Mouse (Mus musculus) bone marrow, adult 2 months (tissue): ENCODE data around the gene Olfr353. TPM values are rescaled to one million over a fixed set of nuclear protein-coding genes. Genes with fewer than 3 reads are reported as not detected.

ENCODE experiments used
- H3K27ac ChIP-seq: fragments of 200-500 bp; 2 replicates; pipeline ENCODE4 v1.5.1; 2012; ENCODE audit warnings: low read depth, mild to moderate bottlenecking, control low read depth, inconsistent platforms, low read length; ENCODE audit not compliant: control insufficient read depth, poor library complexity, insufficient read depth
- H3K4me1 ChIP-seq: fragments of 200-500 bp; 2 replicates; pipeline ENCODE4 v1.6.1; 2011; ENCODE audit warnings: low read length; ENCODE audit not compliant: control insufficient read depth, insufficient read depth
- H3K4me3 ChIP-seq: fragments of 200-500 bp; replicated peaks from 2 replicates; pipeline ENCODE3; 2011; ENCODE audit warnings: mild to moderate bottlenecking, low read depth, low read length, control low read depth; ENCODE audit not compliant: control insufficient read depth
- CTCF ChIP-seq: fragments of 200-500 bp; IDR thresholded peaks from 2 replicates; pipeline ENCODE4 v1.5.1; 2011; ENCODE audit warnings: low read length, control low read depth; ENCODE audit not compliant: control insufficient read depth, insufficient read depth
- POLR2A ChIP-seq: fragments of 200-500 bp; IDR thresholded peaks from 2 replicates; pipeline ENCODE4 v1.6.1; 2011; ENCODE audit warnings: low read depth, mild to moderate bottlenecking, control low read depth, low read length, borderline replicate concordance; ENCODE audit not compliant: control insufficient read depth
- WGBS: fragments of 180-500 bp; shearing (Covaris S2); methylation state at CpG from one replicate; pipeline ENCODE4 v1.1.7; 2018; 5-methylcytosine and 5-hydroxymethylcytosine counted together
- polyA plus RNA-seq: library from polyadenylated mRNA; stranded (reverse); fragments of >200 nt; gene quantifications from 2 replicates; pipeline ENCODE4 v1.2.4, GENCODE M21; 2011; ENCODE audit warnings: low replicate concordance; ENCODE audit not compliant: missing spikeins, insufficient read depth, insufficient read length

The Olfr353 gene
- polyA plus RNA-seq: not detected in 2 replicates

- H3K4me3 ChIP-seq: no peak within 1 kb of the TSS
- no peak within 1 kb of the TSS for H3K27ac ChIP-seq
- H3K4me1 ChIP-seq: no peaks in the 10 kb centered on the region
- no peak for TF ChIP-seq CTCF
- no peak for TF ChIP-seq POLR2A
Measured at GRCm38 (mm10) chr2:36892836-36893235, at the start of gene Olfr353. Gene Olfr353 (minus strand): TSS chr2:36892936.

- Histone ChIP-seq H3K4me3 (no peak within 1 kb of the TSS), H3K4me1 (no peaks in the 10 kb centered on the region), H3K27ac (no peak within 1 kb of the TSS)
- TF ChIP-seq POLR2A (no peak), CTCF (no peak)
- WGBS: 63% methylated on average over 2 of the region's 2 CpGs
Measured at GRCm38 (mm10) chr2:36936821-36937220, 44.1 kb upstream of the Olfr353 start, which contains the start of gene Olfr356. Gene Olfr356 (plus strand): TSS chr2:36937121.

DNA sequence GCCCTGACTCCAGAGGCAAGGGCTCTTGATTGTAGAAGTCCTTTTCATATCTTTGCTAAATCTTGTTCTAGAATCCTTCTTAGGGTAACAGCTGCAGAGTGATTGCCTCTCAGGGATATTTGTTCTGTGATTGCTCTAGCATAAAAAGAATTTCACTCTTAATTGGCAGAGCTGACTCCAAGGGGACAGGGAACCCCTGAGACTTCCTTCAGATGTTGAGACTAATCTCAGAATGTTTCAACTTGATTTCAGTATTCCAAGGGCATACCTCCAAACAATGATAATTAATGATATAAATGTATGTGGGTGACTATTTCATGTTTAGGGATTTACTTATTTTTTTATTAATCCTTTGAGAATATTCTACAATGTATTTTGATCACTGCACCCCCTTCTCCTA, 36.1 kb upstream of the Olfr353 start, which contains the start of gene Olfr355:
Gene Olfr355 (minus strand): TSS at position 101 of the 400 bp plus-strand sequence.
- no peak for TF ChIP-seq CTCF
- TF ChIP-seq POLR2A: no peak
- Histone ChIP-seq H3K4me3 (no peak within 1 kb of the TSS), H3K4me1 (no peaks in the 10 kb centered on the region), H3K27ac (no peak within 1 kb of the TSS)

- TF ChIP-seq CTCF (no peak), POLR2A (no peak)
- Histone ChIP-seq H3K27ac (no peak within 1 kb of the TSS), H3K4me3 (no peak within 1 kb of the TSS), H3K4me1 (no peaks in the 10 kb centered on the region)
Measured at GRCm38 (mm10) chr2:36905380-36905779, 12.6 kb upstream of the Olfr353 start, which contains the start of gene Olfr354. Gene Olfr354 (plus strand): TSS chr2:36905680.

DNA sequence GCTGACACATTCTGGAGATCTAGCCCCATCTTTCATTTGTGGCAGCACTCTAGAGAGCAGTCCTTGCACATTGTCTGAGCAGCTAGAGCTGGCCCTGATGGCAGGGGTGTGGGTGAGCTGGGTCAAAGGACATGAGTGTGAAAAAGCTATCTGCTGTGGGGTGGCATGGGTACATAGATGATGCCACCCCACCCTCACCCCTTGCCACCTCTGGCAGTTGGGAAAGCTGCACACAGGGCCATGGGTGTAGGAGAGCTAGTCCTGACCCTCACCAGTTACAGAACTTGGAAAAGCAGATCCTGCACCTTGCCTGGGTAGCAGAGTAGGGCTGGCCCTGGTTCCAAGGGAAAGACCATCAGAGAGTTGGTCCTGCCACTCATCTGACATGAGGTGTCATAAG, 4.4 kb upstream of the Olfr353 start:
- Histone ChIP-seq H3K4me1 (no peaks in the 10 kb centered on the region), H3K27ac (no peak overlapping the region), H3K4me3 (no peak overlapping the region)
- TF ChIP-seq POLR2A (no peak), CTCF (no peak)

GRCm38 (mm10) chr2:36868160-36868559, 24.6 kb downstream of the Olfr353 start, which contains the start of gene Olfr352:
Gene Olfr352 (plus strand): TSS chr2:36868460.
- no peak within 1 kb of the TSS for H3K27ac ChIP-seq
- no peaks in the 10 kb centered on the region for H3K4me1 ChIP-seq
- no peak within 1 kb of the TSS for H3K4me3 ChIP-seq
- WGBS: 67% methylated on average over 1 of the region's 1 CpGs
- TF ChIP-seq POLR2A (no peak), CTCF (no peak)

DNA sequence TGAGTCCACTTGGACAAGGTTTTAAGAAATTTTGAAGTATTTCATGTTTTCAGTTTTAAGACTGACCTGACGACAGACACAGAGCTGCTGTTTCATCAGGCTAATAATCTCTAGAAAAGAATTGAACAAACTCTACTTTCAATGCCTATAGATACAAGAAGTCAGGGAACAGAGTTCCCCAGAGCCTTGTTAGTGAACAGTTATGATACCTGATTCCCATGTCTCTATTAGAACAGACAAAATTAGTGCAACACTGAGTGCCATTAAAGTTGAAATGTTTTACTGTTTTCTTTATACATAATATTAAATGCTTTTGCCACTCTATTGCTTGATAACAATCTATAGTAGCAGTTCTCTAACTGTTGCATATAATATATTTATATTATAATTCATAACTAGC, 30.2 kb downstream of the Olfr353 start, which contains the start of gene Olfr351:
Gene Olfr351 (minus strand): TSS at position 101 of the 400 bp plus-strand sequence.
- no peaks in the 10 kb centered on the region for H3K4me1 ChIP-seq
- no peak within 1 kb of the TSS for H3K27ac ChIP-seq
- 80% methylated on average over 1 of the region's 1 CpGs for WGBS
- no peak for TF ChIP-seq POLR2A
- H3K4me3 ChIP-seq: no peak within 1 kb of the TSS

DNA sequence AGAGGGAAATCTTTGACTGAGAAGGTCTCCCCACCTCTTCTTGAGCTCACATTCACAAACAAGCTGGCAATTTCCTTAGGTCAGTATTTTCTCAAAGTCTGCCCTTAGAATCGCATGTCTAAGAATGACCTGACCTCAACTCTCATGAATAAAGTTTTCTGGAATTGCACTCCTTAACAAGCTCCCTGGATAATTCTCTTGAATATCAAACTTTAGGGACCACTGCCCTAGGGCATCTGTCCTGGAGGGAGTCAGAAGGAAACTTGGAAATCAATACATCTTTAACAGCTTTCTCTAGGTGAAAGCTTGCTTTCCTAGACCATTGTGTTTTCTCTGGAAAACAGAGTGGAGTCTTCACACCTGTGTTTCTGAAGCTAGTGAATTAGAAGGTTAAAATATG, 46.7 kb downstream of the Olfr353 start, which contains the start of gene Olfr350:
Gene Olfr350 (plus strand): TSS at position 301 of the 400 bp plus-strand sequence.
- no peak within 1 kb of the TSS for H3K4me3 ChIP-seq
- TF ChIP-seq POLR2A (no peak), CTCF (no peak)
- WGBS: 82% methylated on average over 1 of the region's 1 CpGs
- H3K4me1 ChIP-seq: no peaks in the 10 kb centered on the region
- H3K27ac ChIP-seq: no peak within 1 kb of the TSS

Other genes with a start within 250 kb of the Olfr353 start
- gene Olfr346, start 207.1 kb downstream of the Olfr353 start, polyA plus RNA-seq: not detected in 2 replicates
- gene Olfr347, start 161.0 kb downstream of the Olfr353 start, polyA plus RNA-seq: not detected in 2 replicates
- not detected in 2 replicates for gene Olfr348, start 108.7 kb downstream of the Olfr353 start, polyA plus RNA-seq
- gene Olfr50, start 102.4 kb downstream of the Olfr353 start, polyA plus RNA-seq: 1.3 TPM in 1 of 2 replicates, not detected in the other
- not detected in 2 replicates for gene Olfr3, start 75.9 kb downstream of the Olfr353 start, polyA plus RNA-seq
- gene Olfr350, start 46.6 kb downstream of the Olfr353 start, polyA plus RNA-seq: not detected in 2 replicates
- gene Olfr351, start 30.3 kb downstream of the Olfr353 start, polyA plus RNA-seq: not detected in 2 replicates
- 0.57 and 1.2 TPM in 2 replicates for gene Olfr352, start 24.5 kb downstream of the Olfr353 start, polyA plus RNA-seq
- not detected in 2 replicates for gene Olfr354, start 12.7 kb upstream of the Olfr353 start, polyA plus RNA-seq
- gene Olfr355, start 36.0 kb upstream of the Olfr353 start, polyA plus RNA-seq: not detected in 2 replicates
- gene Olfr356, start 44.2 kb upstream of the Olfr353 start, polyA plus RNA-seq: not detected in 2 replicates
- gene Olfr357, start 100.9 kb upstream of the Olfr353 start, polyA plus RNA-seq: not detected in 2 replicates
- not detected in 2 replicates for gene Olfr358, start 116.4 kb upstream of the Olfr353 start, polyA plus RNA-seq
- not detected in 2 replicates for gene Olfr360, start 172.8 kb upstream of the Olfr353 start, polyA plus RNA-seq
- not detected in 2 replicates for gene Olfr361, start 196.4 kb upstream of the Olfr353 start, polyA plus RNA-seq
- gene Olfr362, start 225.0 kb upstream of the Olfr353 start, polyA plus RNA-seq: not detected in 2 replicates
- gene Olfr364-ps1, start 246.4 kb upstream of the Olfr353 start, polyA plus RNA-seq: not detected in 2 replicates